ENCODE assay signal across 11 mouse cellular contexts in the genomic region with DNA sequence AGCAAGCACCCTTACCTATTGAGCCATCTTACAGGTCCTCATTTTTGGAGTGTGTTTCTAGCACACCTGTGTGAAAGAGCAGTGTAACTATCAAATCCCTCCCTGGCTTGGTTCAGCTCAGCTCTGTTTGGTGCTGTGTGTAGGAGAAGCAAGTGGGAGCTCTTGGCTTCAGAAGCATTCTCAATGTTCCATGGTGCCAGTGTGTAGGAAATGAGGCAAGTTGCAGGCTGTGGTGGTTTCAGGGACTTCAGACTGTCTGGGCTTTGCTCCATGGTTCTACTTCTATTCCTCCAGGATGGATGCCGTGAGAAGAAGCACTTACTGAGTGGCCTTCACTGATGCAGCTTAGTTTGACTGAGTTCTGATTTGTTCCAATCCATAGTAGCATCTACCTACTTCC.
"Had no signal": no experiment of that assay in that cellular context is flagged by ENCODE, and none has a peak within 500 bp of the region (broad histone marks: within the 10 kb centered on the region; RNA-seq: fewer than 3 reads in every experiment).

No protein-coding gene starts in this region.

- ATAC-seq: liver, postnatal 0 days; lung, postnatal 0 days; midbrain, embryonic 13.5 days; midbrain, embryonic 15.5 days had no signal

- DNase-seq: liver, postnatal 0 days; lung, adult 2 months; lung, postnatal 14 days; lung, postnatal 36 days; right cerebral cortex, postnatal 25 days; thymus, adult 18-20 months; thymus, postnatal 14 days; thymus, postnatal 36 days had no signal
